Mouse (Mus musculus) ovary, adult 2 months (tissue): Measurements from ENCODE around the gene Anks6. TPM values are rescaled to one million over a fixed set of nuclear protein-coding genes. Genes with fewer than 3 reads are reported as not detected.

Source experiments
- polyA plus RNA-seq: library from polyadenylated mRNA; depleted of rRNA; stranded (reverse); fragments of >200 nt; gene quantifications from 2 replicates; pipeline ENCODE4 v1.2.3, GENCODE M21; 2012; rRNA removed

The Anks6 gene
- 19.5 and 19.9 TPM in 2 replicates for polyA plus RNA-seq

GRCm38 (mm10) chr4:47056791-47057509, at the start of gene Anks6:
Anks6 (minus strand) TSS chr4:47057427.

DNA sequence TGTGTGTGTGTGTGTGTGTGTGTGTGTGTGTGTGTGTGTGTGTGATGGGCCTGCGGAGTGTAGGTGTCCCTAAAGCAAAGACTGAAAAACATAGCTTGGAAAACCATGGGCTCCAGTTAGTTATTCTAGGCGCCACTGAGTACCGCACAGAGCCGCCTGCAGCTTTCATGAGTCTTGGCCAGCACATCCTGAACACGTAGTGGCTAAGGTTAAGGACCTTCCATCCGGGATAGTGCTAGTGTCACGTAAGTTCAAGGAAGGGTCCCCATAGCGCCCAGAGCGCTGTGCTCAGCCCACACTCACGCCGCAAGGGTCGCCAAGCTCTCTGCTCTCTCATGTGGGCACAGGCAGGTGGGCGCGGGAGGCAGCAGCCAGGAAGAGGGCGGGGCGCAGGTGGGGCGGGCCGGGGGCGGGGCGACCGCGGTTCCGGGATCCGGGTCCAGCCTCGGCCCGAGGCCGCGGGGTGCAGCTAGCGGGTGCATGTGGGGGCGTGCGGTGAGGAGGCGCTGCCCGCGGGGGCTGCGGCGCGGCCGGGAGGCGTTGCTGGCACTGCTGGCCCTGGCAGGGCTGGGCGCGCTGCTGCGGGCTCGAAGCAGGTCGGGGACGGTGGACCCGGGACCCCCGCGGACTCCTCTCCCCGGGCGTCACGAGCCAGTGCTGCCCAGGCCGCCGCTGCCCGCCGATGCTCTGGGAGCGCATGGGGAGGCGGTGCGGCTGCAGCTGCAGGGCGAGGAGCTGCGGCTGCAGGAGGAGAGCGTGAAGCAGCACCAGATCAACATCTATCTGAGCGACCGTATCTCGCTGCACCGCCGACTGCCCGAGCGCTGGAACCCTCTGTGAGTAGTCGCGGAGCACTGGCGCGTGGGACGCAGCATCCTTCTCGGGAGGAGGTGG, 34.5 kb upstream of the Anks6 start, which contains the start of gene Galnt12:
Galnt12 (plus strand) TSS at position 417 of the 894 bp plus-strand sequence.

GRCm38 (mm10) chr4:46991016-46991958, 65.9 kb downstream of the Anks6 start, which contains the start of gene Gabbr2:
Gabbr2 (minus strand) TSS chr4:46991873.

Other genes with a start within 250 kb of the Anks6 start
- 0.12 and 0.14 TPM in 2 replicates for gene Gabbr2, start 65.6 kb downstream of the Anks6 start, polyA plus RNA-seq
- 9.7 and 13.8 TPM in 2 replicates for gene Galnt12, start 34.5 kb upstream of the Anks6 start, polyA plus RNA-seq
- 97.6 and 110 TPM in 2 replicates for gene Col15a1, start 150.7 kb upstream of the Anks6 start, polyA plus RNA-seq